In genomic region chr10:67047712-67048645, GRCm38 (mm10) we compare ENCODE assay signal across 12 mouse cellular contexts. TPM values are rescaled to one million over a fixed set of nuclear protein-coding genes. Genes with fewer than 3 reads are reported as not detected.
DNase-seq lines count a peak whose midpoint lies in the region; ATAC-seq and TF ChIP-seq lines count a peak whose summit lies in the region.
"Had no signal": no experiment of that assay in that cellular context is flagged by ENCODE, and none has a peak within 500 bp of the region (broad histone marks: within the 10 kb centered on the region; RNA-seq: fewer than 3 reads in every experiment).

No protein-coding gene starts in this region.

- H3K4me1 ChIP-seq in hindbrain, embryonic 16.5 days (ENCODE audit: control insufficient read depth, insufficient read depth, low read depth, low read length) = peaks cover 10% of the 10 kb centered on the region
- H3K4me1 ChIP-seq in hindbrain, embryonic 10.5 days (replicated peaks) = peaks cover 32% of the 10 kb centered on the region
- peaks cover 11% of the 10 kb centered on the region for H3K4me1 ChIP-seq in ES-Bruce4 (ENCODE audit: control insufficient read depth, insufficient read depth, low read length)
- peaks cover 49% of the 10 kb centered on the region for H3K4me1 ChIP-seq in midbrain, embryonic 13.5 days (replicated peaks)

- no peak for TF ChIP-seq EP300 in ES-Bruce4 (IDR thresholded peaks at IDR 0.05; ENCODE audit: insufficient read depth, low read depth, low read length)

- no peak overlapping the region for H3K4me3 ChIP-seq in hindbrain, embryonic 16.5 days (ENCODE audit: low read length)
- no peak overlapping the region for H3K4me3 ChIP-seq in hindbrain, embryonic 10.5 days
- H3K4me3 ChIP-seq in ES-Bruce4 (ENCODE audit: low read depth, low read length) = no peak overlapping the region
- H3K4me3 ChIP-seq in midbrain, embryonic 13.5 days (replicated peaks) = no peak overlapping the region
- H3K4me3 ChIP-seq: heart, embryonic 10.5 days had no signal

- TF ChIP-seq POLR2A in ES-Bruce4 (IDR thresholded peaks at IDR 0.05; ENCODE audit: insufficient read depth, low read length) = no peak
- TF ChIP-seq POLR2A in brain, embryonic 14.5 days (IDR thresholded peaks at IDR 0.05; ENCODE audit: borderline replicate concordance, extremely low read depth, insufficient read depth, insufficient read length, poor library complexity, severe bottlenecking) = no peak

- no peak for DNase-seq in hindbrain, embryonic 10.5 days (ENCODE audit: low spot score)
- DNase-seq in brain, embryonic 14.5 days (ENCODE audit: low read depth) = peak; percentile 73
- DNase-seq in layer of hippocampus, postnatal 36 days = peak; percentile 51 to 59
- no peak for DNase-seq in cerebellum, postnatal 4 days (ENCODE audit: low spot score in 2 of 2)
- no peak for DNase-seq in thymus, postnatal 0 days (ENCODE audit: low spot score)
- DNase-seq: kidney, adult 8-10 months; right cerebral cortex, adult 18-20 months; thymus, adult 18-20 months had no signal

- H3K9ac ChIP-seq in hindbrain, embryonic 16.5 days (ENCODE audit: low read depth, low read length) = no peak overlapping the region
- 0 out of 2 replicates have a peak overlapping the region, but pooled peaks have one; percentile 10 for H3K9ac ChIP-seq in ES-Bruce4 (ENCODE audit: low read depth, poor library complexity, severe bottlenecking)
- H3K9ac ChIP-seq in midbrain, embryonic 13.5 days (replicated peaks) = no peak overlapping the region

- no peaks in the 10 kb centered on the region for H3K27me3 ChIP-seq in hindbrain, embryonic 16.5 days (replicated peaks; ENCODE audit: control insufficient read depth, insufficient read depth, low read length)
- H3K27me3 ChIP-seq in hindbrain, embryonic 10.5 days (ENCODE audit: insufficient read depth, poor library complexity, severe bottlenecking) = no peaks in the 10 kb centered on the region
- no peaks in the 10 kb centered on the region for H3K27me3 ChIP-seq in ES-Bruce4 (ENCODE audit: control insufficient read depth, insufficient read depth, low read length, poor library complexity, severe bottlenecking)
- H3K27me3 ChIP-seq in midbrain, embryonic 13.5 days = no peaks in the 10 kb centered on the region

- no peak overlapping the region for H3K4me2 ChIP-seq in hindbrain, embryonic 16.5 days (ENCODE audit: low read length)
- no peak overlapping the region for H3K4me2 ChIP-seq in midbrain, embryonic 13.5 days (replicated peaks)

- 71% methylated on average over 18 of the region's 18 CpGs for WGBS in hindbrain, embryonic 16.5 days
- 87% methylated on average over 18 of the region's 18 CpGs for WGBS in hindbrain, embryonic 10.5 days
- 87% methylated on average over 18 of the region's 18 CpGs for WGBS in midbrain, embryonic 13.5 days

- no peaks in the 10 kb centered on the region for H3K9me3 ChIP-seq in hindbrain, embryonic 16.5 days (ENCODE audit: control insufficient read depth, low read length)
- no peaks in the 10 kb centered on the region for H3K9me3 ChIP-seq in hindbrain, embryonic 10.5 days
- H3K9me3 ChIP-seq in ES-Bruce4 (replicated peaks; ENCODE audit: control insufficient read depth, insufficient read depth, low read length, poor library complexity, severe bottlenecking) = no peaks in the 10 kb centered on the region
- no peaks in the 10 kb centered on the region for H3K9me3 ChIP-seq in midbrain, embryonic 13.5 days
- H3K9me3 ChIP-seq: heart, embryonic 10.5 days had no signal

- no peaks in the 10 kb centered on the region for H3K36me3 ChIP-seq in hindbrain, embryonic 16.5 days (ENCODE audit: control insufficient read depth, insufficient read depth, low read length)
- H3K36me3 ChIP-seq in hindbrain, embryonic 10.5 days = 0 out of 2 replicates have a peak, but pooled peaks cover 10% of the 10 kb centered on the region
- no peaks in the 10 kb centered on the region for H3K36me3 ChIP-seq in ES-Bruce4 (ENCODE audit: control insufficient read depth, insufficient read depth, low read length, poor library complexity, severe bottlenecking)
- H3K36me3 ChIP-seq in midbrain, embryonic 13.5 days = no peaks in the 10 kb centered on the region
- H3K36me3 ChIP-seq: heart, embryonic 10.5 days had no signal

- no peak for TF ChIP-seq CTCF in ES-Bruce4 (IDR thresholded peaks at IDR 0.05; ENCODE audit: low read depth, low read length)
- TF ChIP-seq CTCF in brain, embryonic 14.5 days (IDR thresholded peaks at IDR 0.05; ENCODE audit: borderline replicate concordance, extremely low read depth, insufficient read depth, insufficient read length) = no peak

- peak overlapping the region; percentile 61 for H3K27ac ChIP-seq in hindbrain, embryonic 16.5 days (ENCODE audit: low read depth, low read length)
- H3K27ac ChIP-seq in hindbrain, embryonic 10.5 days = no peak overlapping the region
- peak overlapping the region; percentile 8; the same call in 1 of the 2 replicates for H3K27ac ChIP-seq in ES-Bruce4 (ENCODE audit: insufficient read depth, low read length)
- no peak overlapping the region for H3K27ac ChIP-seq in midbrain, embryonic 13.5 days
- H3K27ac ChIP-seq: heart, embryonic 10.5 days had no signal

- ATAC-seq in hindbrain, embryonic 16.5 days = no peak
- ATAC-seq in midbrain, embryonic 13.5 days = no peak

RNA-seq across cellular contexts. Expression of gene Jmjd1c, which starts 47.9 kb away (rescaled TPM):
- polyA plus RNA-seq in hindbrain, embryonic 16.5 days (2015; fragmentation: Nextera tagmentation; extraction: Ambion mirVana) = 33.4 and 35.5 TPM in 2 replicates
- polyA plus RNA-seq in hindbrain, embryonic 10.5 days (2016; fragmentation: Nextera tagmentation; extraction: Ambion mirVana) = 32.7 and 36.7 TPM in 2 replicates
- polyA plus RNA-seq in ES-Bruce4 (2011; ENCODE audit: insufficient read depth, insufficient read length, low read depth, missing spikeins) = 123 and 141 TPM in 2 replicates
- 29.1 and 42.4 TPM in 2 replicates for polyA plus RNA-seq in brain, embryonic 14.5 days (2012; rRNA removed)
- total RNA-seq in layer of hippocampus, postnatal 36 days (2021) = 100 to 1,000 TPM; 103 to 110 TPM
- 48.6 and 56.1 TPM in 2 replicates for polyA plus RNA-seq in midbrain, embryonic 13.5 days (2015; fragmentation: Nextera tagmentation; extraction: Ambion mirVana)
- polyA plus RNA-seq in thymus, postnatal 0 days (2015; fragmentation: Nextera tagmentation; extraction: Ambion mirVana) = 53.5 and 61.4 TPM in 2 replicates

RNA-seq across cellular contexts. Expression of gene Reep3, which starts 48.8 kb away (rescaled TPM):
- 32.7 and 36.2 TPM in 2 replicates for polyA plus RNA-seq in hindbrain, embryonic 16.5 days (2015; fragmentation: Nextera tagmentation; extraction: Ambion mirVana)
- 34.7 and 35.1 TPM in 2 replicates for polyA plus RNA-seq in hindbrain, embryonic 10.5 days (2016; fragmentation: Nextera tagmentation; extraction: Ambion mirVana)
- 47.9 and 50.5 TPM in 2 replicates for polyA plus RNA-seq in ES-Bruce4 (2011; ENCODE audit: insufficient read depth, insufficient read length, low read depth, missing spikeins)
- polyA plus RNA-seq in brain, embryonic 14.5 days (2012; rRNA removed) = 26.5 and 34.8 TPM in 2 replicates
- 10 to 100 TPM; 20.2 to 24.1 TPM for total RNA-seq in layer of hippocampus, postnatal 36 days (2021)
- polyA plus RNA-seq in midbrain, embryonic 13.5 days (2015; fragmentation: Nextera tagmentation; extraction: Ambion mirVana) = 38.6 and 41.0 TPM in 2 replicates
- polyA plus RNA-seq in thymus, postnatal 0 days (2015; fragmentation: Nextera tagmentation; extraction: Ambion mirVana) = 18.1 and 18.2 TPM in 2 replicates

Comparison
In these comparisons a context has a peak if more than half of its experiments do, and no peak if none do; other contexts are left out.
1. H3K27ac ChIP-seq: peak in hindbrain, embryonic 16.5 days (single experiment) and ES-Bruce4 (single experiment); none in hindbrain, embryonic 10.5 days (single experiment) and midbrain, embryonic 13.5 days (single experiment).
2. DNase-seq: peak in brain, embryonic 14.5 days (single experiment) and layer of hippocampus, postnatal 36 days (2 of 2); none in hindbrain, embryonic 10.5 days (single experiment), cerebellum, postnatal 4 days (0 of 2) and thymus, postnatal 0 days (single experiment).